Mouse (Mus musculus) intestine, embryonic 14.5 days (tissue): ENCODE data around the gene Rangrf. TPM values are rescaled to one million over a fixed set of nuclear protein-coding genes. Genes with fewer than 3 reads are reported as not detected.
A peak's percentile ranks its signal among the peaks of the same experiment; 100 is the strongest.
"Not testable (repeated sequence)": the region's sequence is repeated elsewhere in the genome, so short reads cannot be mapped to it uniquely, and the experiment has no call there.

ENCODE experiments used
- ATAC-seq: fragments of 200-750 bp; cut with Nextera tagmentation; replicated peaks from 2 replicates; pipeline ENCODE4 v1.8.0; 2017; ENCODE audit warnings: low read depth, moderate number of reproducible peaks, moderate TSS enrichment, moderate library complexity; ENCODE audit not compliant: low FRiP score, low TSS enrichment
- DNase-seq: peaks from one replicate; pipeline ENCODE4 v3.0.0-alpha.2; 2018; ENCODE audit warnings: low spot score
- H3K27ac ChIP-seq: fragments of 300-500 bp; sonication (generic); 2 replicates; pipeline ENCODE4 v1.5.1; 2014; ENCODE audit warnings: low read depth, mild to moderate bottlenecking, control low read depth
- H3K27me3 ChIP-seq: fragments of 300-500 bp; sonication (generic); replicated peaks from 2 replicates; pipeline ENCODE4 v1.6.1; 2014; ENCODE audit warnings: low read length, control low read depth; ENCODE audit not compliant: control insufficient read depth, insufficient read depth
- H3K36me3 ChIP-seq: fragments of 300-500 bp; sonication (generic); 2 replicates; pipeline ENCODE4 v1.6.1; 2014; ENCODE audit warnings: low read length, control low read depth; ENCODE audit not compliant: control insufficient read depth, insufficient read depth
- H3K4me1 ChIP-seq: fragments of 300-500 bp; sonication (generic); replicated peaks from 2 replicates; pipeline ENCODE4 v1.6.1; 2014; ENCODE audit warnings: low read length, control low read depth, mixed read lengths; ENCODE audit not compliant: control insufficient read depth, insufficient read depth
- H3K4me2 ChIP-seq: fragments of 300-500 bp; sonication (generic); 2 replicates; pipeline ENCODE4 v1.6.1; 2014; ENCODE audit warnings: low read length
- H3K4me3 ChIP-seq: fragments of 300-500 bp; sonication (generic); 2 replicates; pipeline ENCODE4 v1.5.1; 2014; ENCODE audit warnings: low read depth, low read length, control low read depth, mixed read lengths
- H3K9ac ChIP-seq: fragments of 300-500 bp; sonication (generic); 2 replicates; pipeline ENCODE4 v1.6.1; 2014; ENCODE audit warnings: mild to moderate bottlenecking, low read length
- H3K9me3 ChIP-seq: fragments of 300-500 bp; sonication (generic); 2 replicates; pipeline ENCODE4 v1.6.1; 2016; ENCODE audit warnings: low read length, control low read depth; ENCODE audit not compliant: control insufficient read depth
- WGBS: fragments of 180-500 bp; shearing (Covaris S2); extraction: QIAGEN DNeasy Blood & Tissue Kit; methylation state at CpG from one replicate; pipeline ENCODE4 v1.1.7; 2014; 5-methylcytosine and 5-hydroxymethylcytosine counted together
- polyA plus RNA-seq: library from polyadenylated mRNA; unstranded; fragments of >200 nt; fragmentation: Nextera tagmentation; extraction: Ambion mirVana; gene quantifications from 2 replicates; pipeline ENCODE4 v1.2.1, GENCODE M21; 2014

The Rangrf gene
- 67.3 and 72.7 TPM in 2 replicates for polyA plus RNA-seq

DNA sequence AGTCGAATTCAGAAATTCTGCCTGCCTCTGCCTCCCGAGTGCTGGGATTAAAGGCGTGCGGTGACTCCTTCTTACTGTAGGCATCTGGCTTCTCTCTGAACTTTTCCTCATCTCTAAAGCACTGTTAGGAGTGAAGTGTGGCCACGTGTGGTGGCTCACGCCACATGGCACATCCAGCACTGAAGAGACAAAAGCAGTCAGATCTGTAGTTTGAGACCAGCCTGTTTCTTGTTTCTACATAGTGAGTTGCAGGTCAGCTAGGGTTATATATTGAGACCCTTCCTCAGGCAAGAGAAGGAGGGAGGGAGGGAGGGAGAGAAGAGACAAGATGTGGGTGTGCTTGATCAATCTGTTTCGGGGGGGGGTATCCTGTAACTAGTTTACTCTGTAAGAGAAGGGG lies at the start of gene Rangrf:
TSS of gene Rangrf (minus strand) at position 101 of the 400 bp plus-strand sequence.
- H3K4me3 ChIP-seq: peak within 1 kb of the TSS; percentile 46
- no peak for DNase-seq
- peaks cover 4% of the 10 kb centered on the region; the same call in 1 of the 2 replicates for H3K4me1 ChIP-seq
- ATAC-seq: no peak
- H3K4me2 ChIP-seq: peak within 1 kb of the TSS; percentile 76
- WGBS: 77% methylated on average over 7 of the region's 7 CpGs
- H3K9me3 ChIP-seq: no peaks in the 10 kb centered on the region
- H3K36me3 ChIP-seq: no peaks in the 10 kb centered on the region
- 0 out of 2 replicates have a peak within 1 kb of the TSS, but pooled peaks have one; percentile 7 for H3K9ac ChIP-seq
- H3K27ac ChIP-seq: no peak within 1 kb of the TSS
- no peaks in the 10 kb centered on the region for H3K27me3 ChIP-seq

DNA sequence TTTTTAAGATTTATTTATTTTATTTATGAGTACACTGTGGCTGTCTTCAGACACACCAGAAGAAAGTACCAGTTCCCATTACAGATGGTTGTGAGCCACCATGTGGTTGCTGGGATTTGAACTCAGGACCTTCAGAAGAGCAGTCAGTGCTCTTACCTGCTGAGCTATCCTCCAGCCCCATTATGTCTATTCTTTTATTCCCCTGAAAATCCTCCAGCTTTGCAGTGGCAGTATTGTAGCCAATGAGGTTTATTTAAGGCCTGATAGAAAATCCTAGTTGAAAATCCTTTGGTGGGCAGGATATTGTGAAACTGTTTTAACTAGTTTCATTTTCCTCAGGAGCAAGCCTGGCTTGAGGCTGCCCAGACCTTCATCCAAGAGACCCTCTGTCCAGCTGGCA lies 45.7 kb upstream of the Rangrf start:
- no peaks in the 10 kb centered on the region for H3K9me3 ChIP-seq
- H3K4me2 ChIP-seq: no peak overlapping the region
- no peak overlapping the region for H3K4me3 ChIP-seq
- no peak for ATAC-seq
- H3K27ac ChIP-seq: no peak overlapping the region
- no peak overlapping the region for H3K9ac ChIP-seq
- no peak for DNase-seq
- peaks cover 48% of the 10 kb centered on the region for H3K36me3 ChIP-seq
- H3K4me1 ChIP-seq: peaks cover 7% of the 10 kb centered on the region
- no peaks in the 10 kb centered on the region for H3K27me3 ChIP-seq

DNA sequence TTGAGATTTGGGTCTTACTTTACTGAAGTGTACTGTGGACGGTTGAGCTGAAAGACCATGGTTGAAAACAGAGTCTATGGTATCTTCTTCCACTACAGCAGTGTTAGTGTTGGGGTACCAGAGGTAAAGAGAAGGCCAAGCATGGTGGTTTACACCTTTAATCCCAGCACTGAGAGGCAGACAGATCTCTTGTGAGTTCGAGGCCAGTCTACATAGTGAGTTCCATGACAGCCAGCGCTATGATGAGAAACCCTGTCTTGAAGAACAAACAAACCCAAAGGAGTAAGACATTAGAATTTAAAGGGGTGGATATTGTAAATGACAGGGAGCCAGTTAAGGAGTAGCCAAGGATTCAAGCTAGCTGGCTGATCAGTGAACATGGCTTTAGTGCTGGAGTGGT lies 41.8 kb upstream of the Rangrf start:
- DNase-seq (no peak), ATAC-seq (no peak)
- no peaks in the 10 kb centered on the region for H3K9me3 ChIP-seq
- peak overlapping the region; percentile 94 for H3K9ac ChIP-seq
- H3K4me1 ChIP-seq: peaks cover 7% of the 10 kb centered on the region
- no peaks in the 10 kb centered on the region for H3K27me3 ChIP-seq
- peak overlapping the region; percentile 84 for H3K4me2 ChIP-seq
- peaks cover 9% of the 10 kb centered on the region for H3K36me3 ChIP-seq
- H3K4me3 ChIP-seq: peak overlapping the region; percentile 82
- peak overlapping the region; percentile 94 for H3K27ac ChIP-seq
- 64% methylated on average over 3 of the region's 3 CpGs for WGBS

DNA sequence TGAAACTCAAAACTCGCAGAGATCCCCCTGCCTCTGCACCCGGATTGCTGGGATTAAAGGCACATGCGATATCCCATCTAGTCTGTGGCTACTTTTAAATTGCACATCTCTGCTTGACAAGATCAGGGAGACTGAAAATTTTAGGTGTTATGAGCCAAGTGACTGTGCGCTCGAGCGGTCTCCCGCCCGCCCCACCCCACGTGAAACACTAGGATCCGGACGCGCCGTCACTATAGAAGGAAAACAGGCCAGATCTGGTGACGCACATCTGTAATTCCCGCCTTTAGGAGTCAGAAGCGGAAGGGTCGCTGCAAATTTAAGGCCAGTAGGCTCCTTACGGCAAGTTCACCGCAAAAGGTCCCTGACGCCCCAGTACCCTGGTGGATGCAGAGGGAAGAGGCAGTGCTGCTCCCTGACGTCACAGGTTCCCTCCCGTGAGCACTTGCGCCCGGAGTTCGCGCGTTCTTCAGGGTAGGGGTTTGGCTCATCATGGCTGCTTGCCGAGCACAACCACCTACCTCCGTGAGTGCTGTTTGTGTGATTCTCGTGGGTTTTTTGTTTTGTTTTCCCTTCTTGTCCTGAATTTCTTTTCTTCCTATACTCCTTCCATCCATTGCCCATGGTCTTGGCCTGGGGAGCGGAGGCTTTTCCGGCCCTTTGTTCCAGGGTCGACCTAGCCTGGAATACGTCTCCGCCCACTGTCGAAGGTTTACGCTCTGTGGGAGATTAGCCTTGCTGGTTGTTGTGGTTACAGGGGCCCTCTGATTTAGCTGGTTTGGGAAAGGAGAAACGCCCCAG lies 40.9 kb upstream of the Rangrf start, which contains the start of gene Ctc1:
TSS of gene Ctc1 (plus strand) at position 268 of the 798 bp plus-strand sequence.
- Histone ChIP-seq H3K4me3 (peak within 1 kb of the TSS; percentile 82), H3K9me3 (no peaks in the 10 kb centered on the region), H3K36me3 (peaks cover under 1% of the 10 kb centered on the region; the same call in 1 of the 2 replicates), H3K9ac (peak within 1 kb of the TSS; percentile 94), H3K27ac (peak within 1 kb of the TSS; percentile 94), H3K4me1 (peaks cover 11% of the 10 kb centered on the region), H3K27me3 (no peaks in the 10 kb centered on the region), H3K4me2 (peak within 1 kb of the TSS; percentile 84)
- peak; percentile 96 for ATAC-seq
- WGBS: 2% methylated on average over 38 of the region's 38 CpGs
- DNase-seq: peak; percentile 94

DNA sequence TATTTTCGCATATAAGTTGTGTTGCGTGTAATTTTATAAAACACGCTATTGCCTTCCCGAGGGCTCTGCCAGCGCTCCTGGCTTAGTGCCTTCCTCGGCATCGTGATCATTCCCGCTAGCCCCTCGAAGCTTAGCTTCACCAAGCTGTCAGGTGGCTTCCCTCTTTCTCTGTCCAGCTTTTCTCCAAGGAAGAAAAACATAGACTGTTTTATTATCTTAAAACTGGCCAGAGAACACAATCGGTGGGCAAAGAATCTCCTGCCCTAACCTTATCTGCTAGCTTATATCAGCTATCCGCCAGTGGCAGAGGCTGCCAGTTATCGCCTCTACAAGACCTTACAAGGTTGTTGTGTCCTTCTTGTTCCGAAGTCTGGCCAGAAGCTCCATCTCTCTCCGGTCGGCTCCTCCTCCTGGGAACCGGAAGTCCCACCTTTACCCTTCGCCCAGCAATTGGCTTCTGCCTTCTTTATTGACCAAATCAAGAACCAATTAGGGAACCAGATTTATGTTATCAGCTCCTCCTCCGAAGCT lies 37.2 kb upstream of the Rangrf start:
- H3K4me3 ChIP-seq: peak overlapping the region; percentile 66
- DNase-seq (peak; percentile 88), ATAC-seq (0 out of 2 replicates have a peak, but pooled peaks have one; percentile 29)
- H3K9ac ChIP-seq: peak overlapping the region; percentile 65
- no peaks in the 10 kb centered on the region for H3K27me3 ChIP-seq
- no peaks in the 10 kb centered on the region for H3K36me3 ChIP-seq
- peak overlapping the region; percentile 92 for H3K4me2 ChIP-seq
- H3K4me1 ChIP-seq: peaks cover 19% of the 10 kb centered on the region
- H3K9me3 ChIP-seq: no peaks in the 10 kb centered on the region
- peak overlapping the region; percentile 92 for H3K27ac ChIP-seq
- WGBS: 2% methylated on average over 18 of the region's 18 CpGs

DNA sequence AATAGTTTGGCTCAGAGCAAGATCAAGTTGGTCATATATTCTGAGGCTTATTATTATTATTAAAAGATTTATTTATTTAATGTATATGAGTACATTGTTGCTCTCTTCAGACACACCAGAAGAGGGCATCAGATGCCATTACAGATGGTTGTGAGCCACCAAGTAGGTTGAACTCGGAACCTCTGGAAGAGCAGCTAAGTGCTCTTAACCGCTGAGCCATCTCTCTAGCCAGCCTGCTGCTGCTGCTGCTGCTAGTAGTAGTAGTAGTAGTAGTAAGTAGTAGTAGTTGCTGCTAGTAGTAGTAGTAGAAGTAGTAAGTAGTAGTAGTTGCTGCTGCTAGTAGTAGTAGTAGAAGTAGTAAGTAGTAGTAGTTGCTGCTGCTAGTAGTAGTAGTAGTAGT lies 36.5 kb upstream of the Rangrf start:
- peaks cover 13% of the 10 kb centered on the region; the same call in 1 of the 2 replicates for H3K4me1 ChIP-seq
- not testable (repeated sequence) for ATAC-seq, DNase-seq, H3K9me3 ChIP-seq, H3K27me3 ChIP-seq, H3K36me3 ChIP-seq
- WGBS: 72% methylated on average over 2 of the region's 2 CpGs
- H3K9ac ChIP-seq: peak overlapping the region; percentile 65; the same call in 1 of the 2 replicates
- peak overlapping the region; percentile 92 for H3K4me2 ChIP-seq
- H3K27ac ChIP-seq: peak overlapping the region; percentile 92
- H3K4me3 ChIP-seq: peak overlapping the region; percentile 66

DNA sequence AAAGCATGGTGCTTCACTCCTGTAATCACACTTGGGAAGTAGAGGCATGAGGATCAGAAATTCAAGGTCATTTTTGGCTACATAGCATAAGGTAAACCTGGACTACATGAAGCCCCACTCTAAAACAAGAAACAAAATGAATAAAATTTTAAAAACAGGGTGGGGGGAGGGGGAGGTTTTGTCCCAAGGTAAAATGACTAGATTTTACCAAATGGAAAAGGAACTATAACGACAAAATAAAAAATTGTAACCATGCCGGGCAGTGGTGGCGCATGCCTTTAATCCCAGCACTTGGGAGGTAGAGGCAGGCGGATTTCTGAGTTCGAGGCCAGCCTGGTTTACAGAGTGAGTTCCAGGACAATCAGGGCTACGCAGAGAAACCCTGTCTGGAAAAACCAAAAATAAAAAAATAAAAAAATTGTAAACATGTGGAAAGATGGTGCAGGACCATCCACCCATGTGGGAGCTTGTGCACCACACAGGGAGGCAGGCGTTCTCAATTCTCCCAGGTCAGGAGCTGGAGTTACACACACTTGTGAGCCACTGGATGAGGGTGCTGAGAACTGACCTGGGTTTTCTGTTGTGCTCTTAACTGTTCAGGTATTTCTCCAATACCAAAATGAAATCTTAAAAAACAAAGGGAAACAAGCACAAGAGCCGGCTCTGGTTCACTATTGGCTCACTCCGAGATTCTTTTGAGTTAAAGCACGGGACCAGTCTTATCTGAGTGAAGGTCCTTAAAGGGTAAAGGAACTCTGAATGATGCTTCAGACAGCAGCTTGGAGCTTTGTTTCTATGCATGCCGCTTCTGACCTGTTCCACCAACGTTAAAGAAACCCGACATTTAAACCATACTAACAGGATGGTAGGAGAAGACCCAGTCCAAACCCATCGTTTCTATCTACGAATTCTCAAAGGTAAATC lies 35.7 kb upstream of the Rangrf start:
- Histone ChIP-seq H3K9ac (no peak overlapping the region), H3K9me3 (no peaks in the 10 kb centered on the region), H3K4me3 (no peak overlapping the region), H3K27ac (no peak overlapping the region), H3K36me3 (no peaks in the 10 kb centered on the region), H3K4me1 (peaks cover 13% of the 10 kb centered on the region; the same call in 1 of the 2 replicates), H3K27me3 (no peaks in the 10 kb centered on the region), H3K4me2 (no peak overlapping the region)
- WGBS: 91% methylated on average over 15 of the region's 15 CpGs
- DNase-seq (no peak), ATAC-seq (no peak)

DNA sequence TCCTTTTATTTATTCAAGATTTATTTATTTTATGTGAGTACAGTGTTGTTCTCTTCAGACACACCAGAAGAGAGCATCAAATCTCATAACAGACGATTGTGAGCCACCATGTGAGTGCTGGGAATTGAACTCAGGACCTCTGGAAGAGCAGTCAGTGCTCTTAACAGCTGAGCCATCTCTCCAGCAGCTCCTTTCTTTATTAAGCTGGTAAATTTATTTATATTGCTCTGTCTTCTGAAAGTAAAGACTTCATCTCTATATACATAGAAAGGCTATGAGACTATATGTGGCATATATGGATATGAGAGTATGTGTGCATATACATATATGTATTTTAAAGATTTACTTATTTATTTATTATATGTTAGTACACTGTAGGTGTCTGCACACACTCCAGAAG lies 34.5 kb upstream of the Rangrf start:
- Histone ChIP-seq H3K4me2 (no peak overlapping the region), H3K27me3 (no peaks in the 10 kb centered on the region), H3K4me1 (peaks cover 13% of the 10 kb centered on the region; the same call in 1 of the 2 replicates), H3K27ac (no peak overlapping the region), H3K36me3 (0 out of 2 replicates have a peak, but pooled peaks cover 4% of the 10 kb centered on the region), H3K9ac (no peak overlapping the region), H3K4me3 (no peak overlapping the region), H3K9me3 (no peaks in the 10 kb centered on the region)
- DNase-seq (no peak), ATAC-seq (no peak)
- 94% methylated on average over 1 of the region's 1 CpGs for WGBS
